Mouse (Mus musculus): ENCODE measurements at regions not wholly inside any gene's neighbourhood (a gene's known extent, or its start where the extent isn't known, plus 50 kb on each side); places are given as distances from the start of the nearest gene placed in this dataset.

DNA sequence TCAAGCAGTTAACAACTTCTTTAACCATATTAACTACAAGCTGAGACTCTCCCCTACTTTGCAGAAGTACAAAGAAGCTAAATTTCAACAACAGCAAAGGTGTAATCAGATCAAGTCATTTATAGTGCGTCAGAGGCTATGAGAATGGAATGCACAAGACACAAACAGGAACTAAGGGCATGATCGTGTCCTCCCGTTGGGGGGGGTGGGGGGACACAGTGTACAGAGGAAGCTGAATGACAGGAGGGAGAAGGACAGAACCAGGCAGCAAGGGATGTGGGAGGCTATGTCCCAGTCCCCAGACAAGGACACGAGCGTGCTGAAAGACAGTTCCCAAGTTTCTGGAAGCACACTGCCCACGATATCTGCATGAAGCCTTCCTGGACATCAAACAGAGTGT lies 408.9 kb downstream of the Atp23 start:
- TF ChIP-seq CTCF (IDR thresholded peaks at IDR 0.05; ENCODE audit: extremely low read depth, insufficient read length, insufficient replicate concordance, low read depth, low read length) = no peak
- no peak for TF ChIP-seq POLR2A (IDR thresholded peaks at IDR 0.05; ENCODE audit: low read depth, low read length)
